Mouse (Mus musculus) myocyte (in vitro differentiated cells): ENCODE data around the gene Dmwd. TPM values are rescaled to one million over a fixed set of nuclear protein-coding genes. Genes with fewer than 3 reads are reported as not detected.
"Not testable (repeated sequence)": the region's sequence is repeated elsewhere in the genome, so short reads cannot be mapped to it uniquely, and the experiment has no call there.

Experiments
- H3K27me3 ChIP-seq: one replicate; pipeline ENCODE4 v1.6.1; 2011; ENCODE audit not compliant: control insufficient read depth, insufficient read depth, insufficient read length
- H3K36me3 ChIP-seq: one replicate; pipeline ENCODE4 v1.6.1; 2011; ENCODE audit not compliant: control insufficient read depth, insufficient read depth
- H3K4me2 ChIP-seq: one replicate; pipeline ENCODE4 v1.6.1; 2011; ENCODE audit warnings: low read depth, control low read depth
- H3K4me3 ChIP-seq: one replicate; pipeline ENCODE4 v1.5.1; 2011; ENCODE audit warnings: mild to moderate bottlenecking, control low read depth, moderate library complexity
- H3K79me2 ChIP-seq: one replicate; pipeline ENCODE4 v1.6.1; 2011; ENCODE audit not compliant: control insufficient read depth, insufficient read depth
- H3ac ChIP-seq: one replicate; pipeline ENCODE4 v1.6.1; 2011; ENCODE audit not compliant: control insufficient read depth, insufficient read length
- CEBPB ChIP-seq: IDR thresholded peaks from 2 replicates; pipeline ENCODE4 v1.6.1; 2011; ENCODE audit warnings: mild to moderate bottlenecking, moderate library complexity; ENCODE audit not compliant: poor library complexity, insufficient read depth, severe bottlenecking
- E2F4 ChIP-seq: IDR thresholded peaks from one replicate; pipeline ENCODE4 v1.6.1; 2011; ENCODE audit warnings: mild to moderate bottlenecking, control low read depth, moderate library complexity; ENCODE audit not compliant: insufficient read depth
- MAX ChIP-seq: IDR thresholded peaks from one replicate; pipeline ENCODE4 v1.6.1; 2011; ENCODE audit warnings: low read depth, mild to moderate bottlenecking, control low read depth
- MYOD1 ChIP-seq, 3 experiments: IDR thresholded peaks; one replicate each; pipeline ENCODE4 v1.6.1; 2011; ENCODE audit warnings: control low read depth in 2 of 3, low read depth in 2 of 3, mild to moderate bottlenecking in 2 of 3, moderate library complexity in 1 of 3; ENCODE audit not compliant: insufficient read length in 2 of 3, control insufficient read depth in 1 of 3
- MYOG ChIP-seq, 3 experiments: IDR thresholded peaks; one replicate each; pipeline ENCODE4 v1.6.1; 2011; ENCODE audit warnings: control low read depth in 2 of 3, low read depth in 2 of 3, mild to moderate bottlenecking in 2 of 3; ENCODE audit not compliant: insufficient read length in 2 of 3, control insufficient read depth in 1 of 3, insufficient read depth in 1 of 3
- POLR2A ChIP-seq: IDR thresholded peaks from one replicate; pipeline ENCODE4 v1.6.1; 2011; ENCODE audit warnings: low read depth, mild to moderate bottlenecking, control low read depth, moderate library complexity; ENCODE audit not compliant: insufficient read length
- POLR2AphosphoS2 ChIP-seq: IDR thresholded peaks from one replicate; pipeline ENCODE4 v1.6.1; 2011; ENCODE audit warnings: low read depth, control low read depth; ENCODE audit not compliant: insufficient read length
- REST ChIP-seq: IDR thresholded peaks from one replicate; pipeline ENCODE4 v1.6.1; 2011; ENCODE audit warnings: mild to moderate bottlenecking, control low read depth, moderate library complexity; ENCODE audit not compliant: insufficient read depth, insufficient read length
- SRF ChIP-seq: IDR thresholded peaks from one replicate; pipeline ENCODE4 v1.6.1; 2011; ENCODE audit warnings: low read depth; ENCODE audit not compliant: control insufficient read depth, insufficient read length
- TCF12 ChIP-seq: IDR thresholded peaks from one replicate; pipeline ENCODE4 v1.6.1; 2011; ENCODE audit warnings: mild to moderate bottlenecking, control low read depth; ENCODE audit not compliant: poor library complexity, insufficient read depth, severe bottlenecking
- TCF3 ChIP-seq: IDR thresholded peaks from one replicate; pipeline ENCODE4 v1.6.1; 2011; ENCODE audit warnings: low read depth, control low read depth; ENCODE audit not compliant: insufficient read length
- USF1 ChIP-seq: IDR thresholded peaks from one replicate; pipeline ENCODE4 v1.6.1; 2011; ENCODE audit warnings: low read depth, mild to moderate bottlenecking, control low read depth, moderate library complexity
- polyA plus RNA-seq: library from polyadenylated mRNA; unstranded; fragments of >200 nt; fragmentation: generic; extraction: Trizol; gene quantifications from one replicate; pipeline ENCODE4 v1.2.1, GENCODE M21; 2012; ENCODE audit warnings: missing spikeins

Dmwd gene
- polyA plus RNA-seq, 1 experiment, result 83.7 TPM

GRCm38 (mm10) chr7:19068707-19069106 is 7.3 kb upstream of the Dmwd start:
- no peak overlapping the region for H3ac ChIP-seq
- H3K79me2 ChIP-seq, result no peaks in the 10 kb centered on the region
- no peak for TF ChIP-seq MYOD1 (IDR thresholded peaks at IDR 0.05; ENCODE audit: control insufficient read depth in 1 of 3, insufficient read length in 2 of 3, low read depth in 2 of 3)
- no peak for TF ChIP-seq REST
- TF ChIP-seq MAX, result no peak
- no peak for TF ChIP-seq E2F4
- no peak for TF ChIP-seq CEBPB
- no peak for TF ChIP-seq TCF12
- TF ChIP-seq USF1, result no peak
- TF ChIP-seq POLR2A, result no peak
- TF ChIP-seq POLR2AphosphoS2, result no peak
- TF ChIP-seq SRF, result no peak
- TF ChIP-seq MYOG (IDR thresholded peaks at IDR 0.05; ENCODE audit: control insufficient read depth in 1 of 3, insufficient read depth in 1 of 3, insufficient read length in 2 of 3, low read depth in 2 of 3), result no peak
- no peak overlapping the region for H3K4me2 ChIP-seq
- peaks cover 19% of the 10 kb centered on the region for H3K27me3 ChIP-seq
- H3K4me3 ChIP-seq, result no peak overlapping the region
- H3K36me3 ChIP-seq, result no peaks in the 10 kb centered on the region

- Histone ChIP-seq H3ac (no peak overlapping the region), H3K4me2 (no peak overlapping the region), H3K79me2 (no peaks in the 10 kb centered on the region)
Observed at GRCm38 (mm10) chr7:19069500-19069899, 6.5 kb upstream of the Dmwd start.

GRCm38 (mm10) chr7:19071024-19071423 is 5.0 kb upstream of the Dmwd start:
- H3K4me2 ChIP-seq, H3K4me3 ChIP-seq, H3K27me3 ChIP-seq, H3K79me2 ChIP-seq, H3K36me3 ChIP-seq, H3ac ChIP-seq: not testable (repeated sequence)

More at GRCm38 (mm10) chr7:19069500-19069899, 6.5 kb upstream of the Dmwd start:
- H3K36me3 ChIP-seq, result no peaks in the 10 kb centered on the region
- no peak overlapping the region for H3K4me3 ChIP-seq
- TF ChIP-seq MYOG (IDR thresholded peaks at IDR 0.05; ENCODE audit: control insufficient read depth in 1 of 3, insufficient read depth in 1 of 3, insufficient read length in 2 of 3, low read depth in 2 of 3) (no peak), CEBPB (no peak), SRF (no peak), POLR2A (no peak), MYOD1 (IDR thresholded peaks at IDR 0.05; ENCODE audit: control insufficient read depth in 1 of 3, insufficient read length in 2 of 3, low read depth in 2 of 3) (no peak), MAX (no peak), POLR2AphosphoS2 (no peak), TCF12 (no peak), TCF3 (no peak), USF1 (no peak), E2F4 (no peak), REST (no peak)
- peaks cover 16% of the 10 kb centered on the region for H3K27me3 ChIP-seq

GRCm38 (mm10) chr7:19073504-19073903 is 2.5 kb upstream of the Dmwd start:
- H3K27me3 ChIP-seq, result no peaks in the 10 kb centered on the region
- H3K4me2 ChIP-seq, result no peak overlapping the region
- H3K4me3 ChIP-seq, result no peak overlapping the region
- H3K79me2 ChIP-seq, result peaks cover 26% of the 10 kb centered on the region
- TF ChIP-seq E2F4, result no peak
- TF ChIP-seq TCF3, result no peak
- TF ChIP-seq MYOG (IDR thresholded peaks at IDR 0.05; ENCODE audit: control insufficient read depth in 1 of 3, insufficient read depth in 1 of 3, insufficient read length in 2 of 3, low read depth in 2 of 3), result no peak
- TF ChIP-seq USF1, result no peak
- no peak for TF ChIP-seq REST
- no peak for TF ChIP-seq POLR2A
- no peak for TF ChIP-seq POLR2AphosphoS2
- TF ChIP-seq CEBPB, result no peak
- no peak for TF ChIP-seq MYOD1 (IDR thresholded peaks at IDR 0.05; ENCODE audit: control insufficient read depth in 1 of 3, insufficient read length in 2 of 3, low read depth in 2 of 3)
- TF ChIP-seq SRF, result no peak
- no peak for TF ChIP-seq TCF12
- TF ChIP-seq MAX, result no peak
- H3ac ChIP-seq, result no peak overlapping the region
- H3K36me3 ChIP-seq, result no peaks in the 10 kb centered on the region

- no peak overlapping the region for H3ac ChIP-seq
- peaks cover 31% of the 10 kb centered on the region for H3K79me2 ChIP-seq
- H3K27me3 ChIP-seq, result no peaks in the 10 kb centered on the region
- no peak for TF ChIP-seq TCF3
- TF ChIP-seq POLR2A, result no peak
- no peak for TF ChIP-seq USF1
- TF ChIP-seq E2F4, result no peak
- TF ChIP-seq MYOG (IDR thresholded peaks at IDR 0.05; ENCODE audit: control insufficient read depth in 1 of 3, insufficient read depth in 1 of 3, insufficient read length in 2 of 3, low read depth in 2 of 3), result no peak
- TF ChIP-seq MYOD1 (IDR thresholded peaks at IDR 0.05; ENCODE audit: control insufficient read depth in 1 of 3, insufficient read length in 2 of 3, low read depth in 2 of 3), result no peak
- TF ChIP-seq MAX, result no peak
- no peak for TF ChIP-seq SRF
- TF ChIP-seq POLR2AphosphoS2, result no peak
- no peaks in the 10 kb centered on the region for H3K36me3 ChIP-seq
- no peak overlapping the region for H3K4me2 ChIP-seq
- no peak overlapping the region for H3K4me3 ChIP-seq
Observed at GRCm38 (mm10) chr7:19074494-19074893, 1.5 kb upstream of the Dmwd start.
